Mouse (Mus musculus): ENCODE measurements around the gene Zfp775.

- TF ChIP-seq MAFK (IDR thresholded peaks at IDR 0.05; ENCODE audit: insufficient read depth, low read depth, low read length) = no peak
- no peak for TF ChIP-seq CHD2 (IDR thresholded peaks at IDR 0.05; ENCODE audit: low read depth, low read length)
- TF ChIP-seq HCFC1 (IDR thresholded peaks at IDR 0.05; ENCODE audit: borderline replicate concordance, insufficient read depth, low read length) = no peak
Observed at GRCm38 (mm10) chr6:48613464-48613863, 11.6 kb downstream of the Zfp775 start.

Measured in ES-E14 (cell line).